Mouse (Mus musculus) erythroid progenitor cell, adult 5-6 weeks (primary cell): Measurements from ENCODE around the gene Ap3b2. TPM values are rescaled to one million over a fixed set of nuclear protein-coding genes. Genes with fewer than 3 reads are reported as not detected.

ENCODE experiments used
- ATAC-seq: replicated peaks from 2 replicates; pipeline ENCODE4 v1.8.0; 2016; ENCODE audit warnings: moderate number of reproducible peaks, mild to moderate bottlenecking, moderate TSS enrichment, inconsistent platforms; ENCODE audit not compliant: poor library complexity, low FRiP score, severe bottlenecking
- total RNA-seq, 2 experiments: library from RNA; stranded (forward) in 1 of 2; stranded (reverse) in 1 of 2; fragments of 150-400 nt in 1 of 2; fragments of 186-747, 209-891 nt in 1 of 2; gene quantifications; 2 replicates each; pipeline versions ENCODE4 v1.2.3 to v1.2.4; 2015 to 2017; ENCODE audit warnings: low replicate concordance in 2 of 2

Ap3b2 gene
- total RNA-seq (2015; ENCODE audit: low replicate concordance): not detected in 2 replicates
- total RNA-seq (2017; ENCODE audit: low replicate concordance): not detected in 2 replicates

- ATAC-seq: no peak
Observed at GRCm38 (mm10) chr7:81493331-81494021, at the start of gene Ap3b2. Gene Ap3b2 (minus strand): TSS chr7:81493925.

GRCm38 (mm10) chr7:81542934-81543333 is 49.2 kb upstream of the Ap3b2 start:
- ATAC-seq: no peak

DNA sequence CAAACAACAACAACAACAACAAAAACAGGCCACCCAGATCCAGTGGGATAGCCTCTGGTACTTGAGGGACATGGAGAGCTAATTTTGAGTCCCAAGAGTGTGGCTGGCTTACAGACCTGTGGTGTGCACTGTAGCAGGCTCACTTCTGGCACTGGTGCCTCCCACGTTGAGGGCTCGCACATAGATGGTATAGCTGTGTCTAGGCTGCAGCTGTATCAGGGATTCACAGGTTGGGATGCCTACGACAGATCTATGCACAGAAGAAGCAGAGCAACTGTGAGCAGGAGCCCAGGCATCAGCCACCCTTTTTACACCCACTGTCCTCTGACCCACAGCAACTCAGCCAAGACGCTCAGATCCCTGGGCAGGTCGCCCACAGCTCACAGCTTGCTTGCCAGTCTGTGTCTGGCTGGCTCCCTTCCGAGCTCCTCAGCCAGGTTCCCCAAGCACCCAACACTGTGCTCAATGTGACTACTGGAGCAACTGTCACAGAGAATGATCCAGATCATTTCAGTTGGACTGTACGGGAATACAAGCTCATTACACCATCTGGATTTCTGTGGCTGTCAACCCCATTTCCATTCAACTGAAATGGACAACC is 48.3 kb upstream of the Ap3b2 start:
- no peak for ATAC-seq

- ATAC-seq: no peak
Observed at GRCm38 (mm10) chr7:81540999-81541398, 47.3 kb upstream of the Ap3b2 start.

- no peak for ATAC-seq
Observed at GRCm38 (mm10) chr7:81539565-81539964, 45.8 kb upstream of the Ap3b2 start.

DNA sequence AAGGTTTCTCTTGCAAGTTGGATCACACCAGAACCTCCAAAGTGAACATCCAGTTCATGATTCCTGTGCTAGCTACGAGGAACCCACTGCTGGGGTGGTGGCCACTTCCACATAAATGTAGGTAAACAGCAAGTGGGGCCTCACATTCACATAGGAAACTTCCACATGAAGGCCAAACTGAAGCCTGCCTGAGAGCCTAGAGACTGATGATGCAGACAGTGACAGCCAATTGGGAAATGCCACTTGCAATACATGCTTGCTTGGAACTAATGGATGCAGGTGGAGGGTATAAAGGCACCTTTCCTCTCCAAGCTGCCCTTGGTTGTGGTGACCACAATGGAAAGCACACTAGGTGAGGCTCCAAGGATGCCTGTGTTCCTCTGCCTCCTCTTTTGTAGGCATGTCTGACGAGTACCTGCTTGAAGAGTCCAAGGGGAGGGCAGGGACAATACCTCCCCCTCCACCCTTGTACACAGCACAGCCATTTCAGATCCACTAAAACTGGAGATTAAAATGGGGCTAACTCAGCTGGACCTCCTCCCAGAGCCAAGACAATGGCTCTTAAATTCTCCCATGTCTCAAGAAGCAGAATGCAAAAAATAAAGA is 44.4 kb upstream of the Ap3b2 start:
- no peak for ATAC-seq

GRCm38 (mm10) chr7:81536478-81536877 is 42.8 kb upstream of the Ap3b2 start:
- ATAC-seq: no peak

DNA sequence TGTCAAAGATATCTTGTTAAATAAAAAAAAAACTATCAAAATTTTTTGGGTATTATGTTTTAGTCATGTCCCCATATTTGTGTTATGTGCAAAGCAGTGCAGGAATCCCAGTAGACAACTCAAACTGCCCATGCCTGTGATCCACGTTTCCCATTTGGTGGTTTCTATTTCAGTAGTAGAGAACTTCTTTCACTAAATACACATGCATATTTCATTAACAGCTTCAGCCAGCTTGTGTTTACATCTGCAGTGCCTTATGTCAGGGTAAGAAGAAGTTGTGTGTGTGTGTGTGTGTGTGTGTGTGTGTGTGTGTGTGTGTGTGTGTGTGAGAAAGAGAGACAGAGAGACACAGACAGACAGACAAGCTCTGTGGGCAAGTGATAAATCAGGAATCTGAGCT is 37.7 kb upstream of the Ap3b2 start:
- ATAC-seq: no peak

DNA sequence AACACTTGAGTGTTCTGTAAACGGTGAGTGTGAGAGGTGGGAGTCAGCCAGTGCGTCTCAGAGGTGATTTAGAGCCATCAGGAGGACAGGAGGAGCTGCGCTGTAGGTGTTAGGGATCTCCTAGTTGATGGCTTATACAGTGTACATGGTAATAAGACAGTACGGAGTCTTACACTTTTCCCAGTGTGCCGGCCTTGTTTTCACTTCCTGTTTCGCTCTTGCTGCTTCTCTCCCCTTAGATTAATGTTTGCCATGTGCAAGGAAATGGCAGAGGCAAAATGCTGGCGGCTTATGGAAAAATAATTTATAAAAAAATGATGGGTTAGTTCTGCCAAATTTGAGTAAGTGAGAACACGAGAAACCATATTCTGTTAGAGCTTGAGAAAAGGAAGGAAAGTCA is 35.2 kb upstream of the Ap3b2 start:
- ATAC-seq: no peak

DNA sequence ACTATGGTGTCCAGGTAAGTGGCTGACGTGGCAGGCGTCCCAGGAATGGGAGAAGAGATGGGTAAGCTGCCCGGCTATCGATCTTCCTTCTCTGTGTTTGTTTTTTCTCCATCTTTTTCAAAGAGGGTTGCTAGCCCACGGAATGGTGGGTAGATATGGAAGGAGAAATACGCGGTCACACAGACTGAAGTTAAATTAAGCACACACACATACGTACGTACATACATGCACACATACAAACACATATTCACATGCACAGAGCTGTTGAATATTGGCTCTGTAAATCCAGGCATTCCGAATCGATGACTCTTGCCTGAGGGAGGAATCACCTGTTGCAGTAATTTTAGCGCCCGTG is 29.9 kb upstream of the Ap3b2 start:
- peak; percentile 53 for ATAC-seq

DNA sequence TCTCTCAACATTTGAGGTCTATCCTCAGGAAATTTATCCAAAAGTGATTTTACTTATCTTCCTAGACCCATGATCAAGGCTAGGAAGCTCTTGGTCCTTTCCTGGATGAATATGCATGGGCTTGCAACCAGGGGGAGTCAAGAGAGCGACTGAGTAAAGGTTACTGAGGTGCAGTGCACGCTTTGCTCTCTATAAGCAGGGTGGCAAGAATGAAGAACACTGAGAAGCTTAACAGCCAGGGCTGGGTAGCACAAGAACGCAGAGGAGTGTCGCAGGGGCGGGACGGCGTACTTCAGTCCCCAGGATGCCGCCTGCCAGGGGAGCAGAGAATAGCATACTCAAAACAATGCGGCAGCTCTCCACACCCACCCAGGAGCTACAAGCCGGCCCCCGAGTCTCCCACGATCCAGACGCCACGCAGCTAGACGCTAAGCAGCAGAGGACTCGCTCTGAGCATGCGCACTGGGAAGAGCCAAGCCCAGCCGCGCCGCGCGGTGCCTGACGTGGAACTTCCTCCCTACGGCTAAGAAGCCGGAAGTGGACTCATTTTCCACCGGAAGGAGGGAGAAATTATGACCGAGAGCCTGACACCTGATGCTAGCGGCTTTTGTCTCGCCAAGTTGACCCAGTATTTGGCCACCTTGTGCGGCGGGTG is 29.4 kb upstream of the Ap3b2 start:
- ATAC-seq: peak; percentile 99

DNA sequence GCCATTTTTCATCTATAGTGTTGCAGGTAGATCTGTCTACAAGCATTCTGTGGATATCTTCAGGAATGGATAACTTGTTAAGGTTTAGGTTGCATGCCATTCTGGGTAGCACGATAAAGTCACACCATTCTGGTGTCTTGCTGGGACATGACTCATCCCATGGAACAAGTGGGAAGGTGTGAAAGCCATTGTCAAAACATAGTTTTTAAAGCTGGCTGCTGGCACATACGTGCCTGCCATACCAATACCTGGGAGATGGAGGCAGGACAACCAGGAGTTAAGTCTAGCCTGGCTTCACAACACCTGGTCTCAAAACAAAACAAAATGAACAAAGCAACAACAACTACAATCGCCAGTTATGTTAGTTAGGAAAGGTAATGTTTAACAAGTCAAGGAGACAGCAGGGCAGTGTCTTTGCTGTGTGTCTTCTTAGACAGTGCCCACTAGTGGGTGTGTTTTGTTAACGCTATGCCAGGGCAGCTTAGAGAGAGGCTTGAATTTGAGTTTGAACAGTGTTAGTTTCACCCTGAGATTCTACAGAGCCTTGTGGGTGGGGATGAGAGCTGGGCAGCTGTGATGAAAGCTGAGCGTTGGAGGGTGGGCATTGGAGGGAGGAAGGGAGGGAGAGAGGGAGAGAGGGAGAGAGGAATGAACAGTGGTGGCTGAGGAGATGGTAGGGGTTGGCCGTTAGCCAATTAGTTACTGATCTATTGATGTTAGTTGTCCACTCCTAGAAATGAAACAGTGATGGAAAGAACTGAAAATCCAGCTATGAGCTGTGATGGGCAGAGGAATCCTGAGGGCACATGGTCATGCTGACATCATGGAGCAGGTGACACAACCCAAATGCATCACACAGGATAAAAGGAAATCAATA is 22.7 kb upstream of the Ap3b2 start:
- no peak for ATAC-seq

DNA sequence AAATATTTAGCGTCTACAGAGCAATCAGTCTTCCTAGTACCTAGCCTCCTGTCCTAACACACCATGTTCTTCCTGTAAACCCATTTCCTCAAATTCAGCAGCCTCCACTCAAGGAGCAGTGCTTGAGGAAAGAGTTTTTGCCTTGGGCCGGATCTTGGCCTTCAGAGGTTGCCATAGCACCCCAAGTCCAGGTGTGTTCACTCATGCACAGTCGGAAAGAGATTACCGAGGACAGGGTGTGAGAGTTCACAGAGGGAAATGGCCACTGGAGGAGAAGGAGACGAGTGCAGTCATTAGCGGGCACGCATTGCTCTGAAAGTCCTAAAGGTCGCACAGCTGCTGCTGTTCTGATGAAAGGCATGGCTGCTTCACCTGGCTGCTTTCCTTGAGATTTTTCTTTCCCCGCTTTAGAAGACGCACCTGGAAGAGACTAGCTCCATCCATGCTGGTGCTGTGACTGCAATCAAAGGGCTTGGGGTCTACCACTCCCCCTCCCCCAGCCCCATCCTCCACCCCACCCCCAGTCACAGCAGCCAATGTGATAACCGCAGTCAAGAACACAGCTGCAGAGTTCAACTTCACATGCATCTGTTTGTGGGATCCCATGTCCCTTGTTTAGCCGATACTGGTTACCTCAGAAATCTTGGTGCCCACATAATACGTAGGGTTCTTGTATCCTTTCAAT is 21.3 kb upstream of the Ap3b2 start:
- ATAC-seq: no peak

DNA sequence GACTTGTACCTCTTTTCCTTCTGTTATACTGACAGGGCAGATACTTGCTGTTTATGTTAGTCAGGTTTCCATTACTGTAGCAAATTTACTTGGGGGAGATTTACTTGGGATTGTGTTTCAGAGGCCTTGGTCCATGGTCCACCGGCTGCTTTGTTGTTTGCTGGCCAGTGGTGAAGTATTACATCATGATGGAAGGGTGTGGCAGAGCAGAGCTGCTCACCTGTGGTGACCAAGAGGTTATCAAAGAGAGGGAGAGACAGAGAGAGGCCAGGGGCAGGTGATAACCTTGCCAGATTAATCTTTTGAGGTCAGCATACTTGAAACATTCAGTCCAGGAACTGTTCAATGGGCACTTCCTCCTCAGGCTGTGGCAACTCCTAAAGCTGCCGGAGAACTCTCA is 7.3 kb upstream of the Ap3b2 start:
- ATAC-seq: no peak

- ATAC-seq: no peak
Observed at GRCm38 (mm10) chr7:81498181-81498580, 4.5 kb upstream of the Ap3b2 start, which contains the start of gene BC048679. Gene BC048679 (minus strand): TSS chr7:81498281.

DNA sequence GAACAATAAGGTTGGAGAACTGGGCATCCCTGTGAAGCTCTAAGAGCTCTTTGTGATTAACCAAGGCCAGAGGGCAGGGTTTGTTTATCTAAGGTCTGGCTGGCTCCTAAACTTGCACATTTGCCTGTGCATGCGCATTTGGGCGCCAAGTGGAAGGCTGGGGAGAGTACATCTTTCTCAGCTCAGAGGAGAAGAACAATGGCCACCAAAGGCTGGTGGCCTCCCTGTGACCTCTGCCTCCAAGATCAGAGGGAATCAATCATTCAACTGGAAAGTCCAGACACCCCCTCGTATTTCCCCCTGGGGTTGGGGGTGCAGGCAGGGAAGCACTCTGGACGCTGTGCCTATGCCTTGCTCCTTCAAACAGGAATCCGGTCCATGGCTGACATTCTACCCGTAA is 3.4 kb upstream of the Ap3b2 start:
- ATAC-seq: no peak

DNA sequence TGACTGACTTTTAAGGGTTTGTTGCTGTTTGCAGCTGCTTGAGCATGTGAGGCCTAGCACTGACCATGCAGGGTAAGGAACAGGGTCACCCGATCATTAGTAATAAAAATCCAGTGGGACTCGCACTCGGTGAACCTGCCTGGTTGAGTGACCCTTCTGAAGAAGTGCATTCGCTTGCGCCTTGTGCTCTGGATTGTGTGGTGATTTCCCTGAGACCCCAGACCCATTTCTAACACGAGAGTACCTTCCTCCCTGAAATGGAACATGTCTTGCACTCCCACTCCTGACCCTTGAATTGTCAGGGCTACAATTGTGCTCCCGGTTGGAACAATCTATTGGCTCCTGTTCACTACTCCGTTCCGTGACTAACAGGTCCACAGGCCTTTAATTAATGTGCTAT is 1.1 kb downstream of the Ap3b2 start:
- no peak for ATAC-seq

- ATAC-seq: no peak; the same call in 1 of the 2 replicates
Observed at GRCm38 (mm10) chr7:81489649-81490048, 4.1 kb downstream of the Ap3b2 start.

DNA sequence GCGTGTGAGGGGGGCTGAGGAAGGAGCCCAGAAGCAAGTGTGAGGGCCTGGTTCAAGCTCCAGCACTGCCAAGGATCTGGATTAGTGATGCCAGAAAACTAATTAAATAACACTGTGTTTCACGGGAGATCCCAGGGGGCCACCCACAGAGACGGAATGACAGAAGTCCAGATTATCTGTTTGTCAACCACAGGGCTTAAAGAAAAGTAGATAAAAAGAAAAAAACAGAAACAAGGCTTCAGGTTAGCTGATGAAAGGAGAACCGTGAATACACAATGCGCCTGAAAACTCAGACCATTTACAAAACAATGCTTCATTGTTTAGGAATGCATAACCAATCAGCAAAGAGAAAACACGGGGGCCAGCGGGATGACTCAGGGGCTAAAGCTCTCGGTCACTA is 12.9 kb downstream of the Ap3b2 start:
- ATAC-seq: no peak
